Comparison of ENCODE assay signal across 30 mouse cellular contexts in genomic region chrX:128516358-128516757, GRCm38 (mm10).
DNase-seq lines count a peak whose midpoint lies in the region; ATAC-seq lines count a peak whose summit lies in the region.
"Had no signal": no experiment of that assay in that cellular context is flagged by ENCODE, and none has a peak within 500 bp of the region (broad histone marks: within the 10 kb centered on the region; RNA-seq: fewer than 3 reads in every experiment).

No protein-coding gene starts in this region.

- no peaks in the 10 kb centered on the region for H3K36me3 ChIP-seq in forebrain, embryonic 14.5 days (ENCODE audit: control insufficient read depth, insufficient read depth, low read length)
- no peaks in the 10 kb centered on the region for H3K36me3 ChIP-seq in forebrain, embryonic 10.5 days (replicated peaks)
- no peaks in the 10 kb centered on the region for H3K36me3 ChIP-seq in midbrain, embryonic 14.5 days (ENCODE audit: control insufficient read depth, insufficient read depth, low read length)
- H3K36me3 ChIP-seq in midbrain, embryonic 10.5 days: no peaks in the 10 kb centered on the region
- H3K36me3 ChIP-seq: embryonic facial prominence, embryonic 10.5 days; embryonic facial prominence, embryonic 13.5 days; heart, embryonic 10.5 days; heart, embryonic 13.5 days had no signal

- no peak for ATAC-seq in forebrain, embryonic 14.5 days
- ATAC-seq in midbrain, embryonic 14.5 days (ENCODE audit: low FRiP score, low TSS enrichment): no peak
- ATAC-seq: activated CD4-positive, CD25-positive, alpha-beta regulatory T cell, adult 4 months; CD4-positive, CD25-positive, alpha-beta regulatory T cell, adult 4 months; forebrain, embryonic 13.5 days; hindbrain, postnatal 0 days; inflammation-experienced regulatory T-cells, adult 6 months; intestine, embryonic 16.5 days had no signal

- H3K27me3 ChIP-seq in forebrain, embryonic 14.5 days (replicated peaks; ENCODE audit: control insufficient read depth, insufficient read depth, low read length): no peaks in the 10 kb centered on the region
- no peaks in the 10 kb centered on the region for H3K27me3 ChIP-seq in forebrain, embryonic 10.5 days (ENCODE audit: poor library complexity, severe bottlenecking)
- H3K27me3 ChIP-seq in midbrain, embryonic 14.5 days (ENCODE audit: control insufficient read depth, insufficient read depth, low read length): no peaks in the 10 kb centered on the region
- H3K27me3 ChIP-seq in midbrain, embryonic 10.5 days (ENCODE audit: low read depth, poor library complexity, severe bottlenecking): no peaks in the 10 kb centered on the region
- H3K27me3 ChIP-seq: embryonic facial prominence, embryonic 13.5 days; forebrain, embryonic 13.5 days; heart, embryonic 13.5 days had no signal

- WGBS in forebrain, embryonic 14.5 days: 65% methylated on average over 4 of the region's 4 CpGs
- WGBS in forebrain, embryonic 10.5 days: 86% methylated on average over 4 of the region's 4 CpGs
- 55% methylated on average over 4 of the region's 4 CpGs for WGBS in midbrain, embryonic 14.5 days
- 90% methylated on average over 4 of the region's 4 CpGs for WGBS in midbrain, embryonic 10.5 days

- H3K4me2 ChIP-seq in forebrain, embryonic 14.5 days (ENCODE audit: low read length): no peak overlapping the region
- H3K4me2 ChIP-seq in midbrain, embryonic 14.5 days (ENCODE audit: low read length): no peak overlapping the region
- H3K4me2 ChIP-seq: embryonic facial prominence, embryonic 13.5 days; forebrain, embryonic 13.5 days; heart, embryonic 13.5 days; hindbrain, embryonic 14.5 days had no signal

- H3K4me1 ChIP-seq in forebrain, embryonic 14.5 days (ENCODE audit: control insufficient read depth, insufficient read depth, low read length): no peaks in the 10 kb centered on the region
- no peaks in the 10 kb centered on the region for H3K4me1 ChIP-seq in forebrain, embryonic 10.5 days
- no peaks in the 10 kb centered on the region for H3K4me1 ChIP-seq in midbrain, embryonic 14.5 days (ENCODE audit: control insufficient read depth, insufficient read depth, low read length)
- H3K4me1 ChIP-seq in midbrain, embryonic 10.5 days: no peaks in the 10 kb centered on the region
- H3K4me1 ChIP-seq: embryonic facial prominence, embryonic 10.5 days; embryonic facial prominence, embryonic 13.5 days; forebrain, embryonic 13.5 days; heart, embryonic 10.5 days; heart, embryonic 13.5 days had no signal

- no peak overlapping the region for H3K9ac ChIP-seq in forebrain, embryonic 14.5 days (ENCODE audit: low read length)
- H3K9ac ChIP-seq in midbrain, embryonic 14.5 days (replicated peaks; ENCODE audit: low read length): no peak overlapping the region
- H3K9ac ChIP-seq: embryonic facial prominence, embryonic 13.5 days; forebrain, embryonic 13.5 days; heart, embryonic 13.5 days; hindbrain, embryonic 14.5 days had no signal

- H3K27ac ChIP-seq in forebrain, embryonic 14.5 days (ENCODE audit: low read depth, low read length): no peak overlapping the region
- no peak overlapping the region for H3K27ac ChIP-seq in forebrain, embryonic 10.5 days
- H3K27ac ChIP-seq in midbrain, embryonic 14.5 days (replicated peaks; ENCODE audit: low read depth, low read length): no peak overlapping the region
- H3K27ac ChIP-seq in midbrain, embryonic 10.5 days (replicated peaks): no peak overlapping the region
- H3K27ac ChIP-seq: embryonic facial prominence, embryonic 10.5 days; embryonic facial prominence, embryonic 13.5 days; forebrain, embryonic 13.5 days; heart, adult 2 months; heart, embryonic 10.5 days; heart, embryonic 13.5 days; hindbrain, embryonic 14.5 days; hindbrain, postnatal 0 days had no signal

- H3K4me3 ChIP-seq in forebrain, embryonic 14.5 days (ENCODE audit: low read depth, low read length): no peak overlapping the region
- no peak overlapping the region for H3K4me3 ChIP-seq in forebrain, embryonic 10.5 days
- H3K4me3 ChIP-seq in midbrain, embryonic 14.5 days (replicated peaks; ENCODE audit: low read depth, low read length): no peak overlapping the region
- no peak overlapping the region for H3K4me3 ChIP-seq in midbrain, embryonic 10.5 days
- H3K4me3 ChIP-seq: embryonic facial prominence, embryonic 10.5 days; embryonic facial prominence, embryonic 13.5 days; erythroblast, embryonic 14.5 days; forebrain, embryonic 13.5 days; heart, adult 2 months; heart, embryonic 10.5 days; heart, embryonic 13.5 days had no signal

- no peaks in the 10 kb centered on the region for H3K9me3 ChIP-seq in forebrain, embryonic 14.5 days (replicated peaks; ENCODE audit: control insufficient read depth, low read length)
- no peaks in the 10 kb centered on the region for H3K9me3 ChIP-seq in forebrain, embryonic 10.5 days
- H3K9me3 ChIP-seq in midbrain, embryonic 14.5 days (ENCODE audit: control insufficient read depth, low read length): no peaks in the 10 kb centered on the region
- H3K9me3 ChIP-seq in midbrain, embryonic 10.5 days (replicated peaks): no peaks in the 10 kb centered on the region
- H3K9me3 ChIP-seq: embryonic facial prominence, embryonic 10.5 days; embryonic facial prominence, embryonic 13.5 days; forebrain, embryonic 13.5 days; heart, embryonic 10.5 days; heart, embryonic 13.5 days had no signal

- DNase-seq in forebrain, embryonic 14.5 days (ENCODE audit: low spot score): peak; percentile 10
- no peak for DNase-seq in forebrain, embryonic 10.5 days (ENCODE audit: extremely low spot score, low spot score)
- peak; percentile 41 for DNase-seq in midbrain, embryonic 14.5 days
- no peak for DNase-seq in midbrain, embryonic 10.5 days (ENCODE audit: low spot score)
- peak; percentile 1 for DNase-seq in right cerebral cortex, postnatal 4 days
- no peak for DNase-seq in right cerebral cortex, postnatal 25 days
- DNase-seq in MN1 (ENCODE audit: low spot score): no peak
- DNase-seq: adrenal gland, adult 8-10 months; adrenal gland, postnatal 25 days; cerebellum, adult 11-12 months; cerebellum, adult 8-10 months; cerebellum, postnatal 25 days; embryo, embryonic 11 days; gastrocnemius, postnatal 10 days; gastrocnemius, postnatal 36 days; heart, adult 2 months; heart, postnatal 14 days; heart, postnatal 4 days had no signal

Comparison
In these comparisons a context has a peak if more than half of its experiments do, and no peak if none do; other contexts are left out.
1. DNase-seq: peak in forebrain, embryonic 14.5 days (single experiment), midbrain, embryonic 14.5 days (single experiment) and right cerebral cortex, postnatal 4 days (single experiment); none in forebrain, embryonic 10.5 days (single experiment), midbrain, embryonic 10.5 days (single experiment), right cerebral cortex, postnatal 25 days (single experiment) and MN1 (single experiment).